Mouse (Mus musculus) liver, embryonic 14.5 days (tissue): ENCODE results near the gene Prr14l. TPM values are rescaled to one million over a fixed set of nuclear protein-coding genes. Genes with fewer than 3 reads are reported as not detected.
A peak's percentile ranks its signal among the peaks of the same experiment; 100 is the strongest.

Experiments used
- ATAC-seq: fragments of 200-750 bp; cut with Nextera tagmentation; 2 replicates; pipeline ENCODE4 v1.8.0; 2017; ENCODE audit warnings: moderate number of reproducible peaks, mild to moderate bottlenecking, moderate library complexity; ENCODE audit not compliant: insufficient read depth
- DNase-seq, 3 experiments: peaks; one replicate each; pipeline ENCODE4 v3.0.0-alpha.2; 2012 to 2013; ENCODE audit warnings: low read depth in 3 of 3, low spot score in 3 of 3
- H3K27ac ChIP-seq: fragments of 300-500 bp; sonication (generic); 2 replicates; pipeline ENCODE4 v1.5.1; 2014; ENCODE audit warnings: moderate library complexity, mild to moderate bottlenecking, control low read depth, inconsistent platforms
- H3K27me3 ChIP-seq: fragments of 300-500 bp; sonication (generic); 2 replicates; pipeline ENCODE4 v1.6.1; 2014; ENCODE audit warnings: mild to moderate bottlenecking, low read length, moderate library complexity; ENCODE audit not compliant: control insufficient read depth, insufficient read depth
- H3K36me3 ChIP-seq: fragments of 300-500 bp; sonication (generic); replicated peaks from 2 replicates; pipeline ENCODE4 v1.6.1; 2014; ENCODE audit warnings: low read depth; ENCODE audit not compliant: control insufficient read depth, insufficient read depth
- H3K4me1 ChIP-seq, 2 experiments: fragments of 200-500 bp in 1 of 2; fragments of 300-500 bp in 1 of 2; sonication (generic) in 1 of 2; replicated peaks; 2 replicates each; pipeline ENCODE4 v1.6.1; 2012 to 2014; ENCODE audit warnings: antibody characterized with exemption in 1 of 2, inconsistent platforms in 1 of 2, low read length in 1 of 2; ENCODE audit not compliant: control insufficient read depth in 2 of 2, insufficient read depth in 2 of 2
- H3K4me2 ChIP-seq: fragments of 300-500 bp; sonication (generic); 2 replicates; pipeline ENCODE4 v1.6.1; 2014; ENCODE audit warnings: low read depth, mild to moderate bottlenecking, control low read depth, moderate library complexity
- H3K4me3 ChIP-seq, 2 experiments: fragments of 200-500 bp in 1 of 2; fragments of 300-500 bp in 1 of 2; sonication (generic) in 1 of 2; 2 replicates each; pipeline ENCODE4 v1.5.1; 2012 to 2014; ENCODE audit warnings: low read depth in 2 of 2, low read length in 2 of 2, mild to moderate bottlenecking in 2 of 2, control low read depth in 1 of 2, inconsistent platforms in 1 of 2, moderate library complexity in 1 of 2; ENCODE audit not compliant: insufficient read depth in 1 of 2
- H3K9ac ChIP-seq: fragments of 300-500 bp; sonication (generic); replicated peaks from 2 replicates; pipeline ENCODE4 v1.6.1; 2014; ENCODE audit warnings: mild to moderate bottlenecking, control low read depth, moderate library complexity
- H3K9me3 ChIP-seq: fragments of 300-500 bp; sonication (generic); 2 replicates; pipeline ENCODE4 v1.6.1; 2016; ENCODE audit warnings: low read length, mixed read lengths; ENCODE audit not compliant: control insufficient read depth
- CTCF ChIP-seq: IDR thresholded peaks from 2 replicates; pipeline ENCODE4 v1.5.1; 2016; ENCODE audit warnings: antibody characterized with exemption, low read depth, control low read depth
- EP300 ChIP-seq: IDR thresholded peaks from 2 replicates; pipeline ENCODE4 v1.6.1; 2016; ENCODE audit warnings: antibody characterized with exemption, low read depth
- WGBS: fragments of 180-500 bp; shearing (Covaris S2); extraction: QIAGEN DNeasy Blood & Tissue Kit; methylation state at CpG from one replicate; pipeline ENCODE4 v1.1.7; 2014; ENCODE audit not compliant: insufficient replicate concordance; 5-methylcytosine and 5-hydroxymethylcytosine counted together
- polyA plus RNA-seq, 2 experiments: library from polyadenylated mRNA; depleted of rRNA in 1 of 2; stranded (reverse) in 1 of 2; unstranded in 1 of 2; fragments of >200 nt; fragmentation: Nextera tagmentation in 1 of 2; extraction: Ambion mirVana in 1 of 2; gene quantifications; 2 replicates each; pipeline versions ENCODE4 v1.2.1 to v1.2.3; 2012 to 2014

The Prr14l gene
- polyA plus RNA-seq, 2 experiments: 4.2 to 6.5 TPM

DNA sequence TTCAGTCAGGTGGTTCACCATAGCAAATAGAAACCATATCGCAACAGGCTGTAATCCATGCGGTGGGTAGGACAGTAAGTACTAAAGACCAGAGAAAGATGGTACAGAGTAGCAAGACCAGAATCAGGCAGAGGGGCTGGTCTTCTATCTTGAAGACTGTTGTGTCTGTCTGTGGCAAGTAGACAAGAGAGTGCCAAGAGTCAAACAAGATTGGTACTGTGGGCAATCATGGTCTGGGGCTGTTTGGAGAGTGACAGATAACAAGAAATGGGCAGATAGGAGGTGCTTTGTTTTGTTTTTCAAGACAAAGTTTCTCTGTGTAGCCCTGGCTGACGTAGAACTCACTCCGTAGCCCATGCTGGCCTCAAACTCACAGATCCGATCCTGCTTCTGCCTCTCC, 72.5 kb downstream of the Prr14l start:
- Histone ChIP-seq H3K4me2 (no peak overlapping the region), H3K9me3 (no peaks in the 10 kb centered on the region), H3K4me3 (no peak overlapping the region), H3K4me1 (peaks cover 7 to 8% of the 10 kb centered on the region in 2 experiments; a peak in 3 of 4 replicates), H3K27ac (no peak overlapping the region), H3K27me3 (no peaks in the 10 kb centered on the region), H3K36me3 (no peaks in the 10 kb centered on the region), H3K9ac (no peak overlapping the region)
- no peak for DNase-seq
- TF ChIP-seq EP300 (peak; percentile 3; the same call in 1 of the 2 replicates), CTCF (no peak)
- no peak for ATAC-seq
- WGBS: 45% methylated on average over 5 of the region's 5 CpGs

DNA sequence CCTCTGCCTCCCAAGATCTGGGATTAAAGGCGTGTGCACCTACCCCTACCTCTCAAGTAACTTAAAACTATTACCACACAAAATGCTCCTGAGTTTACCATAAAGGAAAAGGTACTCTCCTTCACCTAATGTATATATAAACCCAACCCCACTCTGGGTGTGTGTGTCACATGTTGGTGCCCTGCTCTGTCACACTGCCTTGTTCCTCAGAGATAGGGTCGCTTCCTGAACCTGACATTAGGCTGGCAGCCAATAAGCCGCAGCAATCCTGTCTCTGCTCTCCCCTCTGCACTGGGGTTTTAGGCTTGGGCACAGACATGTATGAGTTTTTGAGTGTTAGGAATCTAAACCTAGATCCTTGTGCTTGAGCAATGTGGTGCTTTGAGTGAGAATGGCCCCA, 75.9 kb downstream of the Prr14l start:
- ATAC-seq: no peak
- H3K4me3 ChIP-seq: no peak overlapping the region
- no peaks in the 10 kb centered on the region for H3K27me3 ChIP-seq
- TF ChIP-seq EP300 (no peak), CTCF (no peak)
- no peak overlapping the region for H3K4me2 ChIP-seq
- H3K9ac ChIP-seq: no peak overlapping the region
- peaks cover 0 to 5% of the 10 kb centered on the region in 2 experiments; a peak in 2 of 4 replicates for H3K4me1 ChIP-seq
- H3K36me3 ChIP-seq: no peaks in the 10 kb centered on the region
- no peak for DNase-seq
- H3K27ac ChIP-seq: no peak overlapping the region
- 60% methylated on average over 3 of the region's 3 CpGs for WGBS
- no peaks in the 10 kb centered on the region for H3K9me3 ChIP-seq

DNA sequence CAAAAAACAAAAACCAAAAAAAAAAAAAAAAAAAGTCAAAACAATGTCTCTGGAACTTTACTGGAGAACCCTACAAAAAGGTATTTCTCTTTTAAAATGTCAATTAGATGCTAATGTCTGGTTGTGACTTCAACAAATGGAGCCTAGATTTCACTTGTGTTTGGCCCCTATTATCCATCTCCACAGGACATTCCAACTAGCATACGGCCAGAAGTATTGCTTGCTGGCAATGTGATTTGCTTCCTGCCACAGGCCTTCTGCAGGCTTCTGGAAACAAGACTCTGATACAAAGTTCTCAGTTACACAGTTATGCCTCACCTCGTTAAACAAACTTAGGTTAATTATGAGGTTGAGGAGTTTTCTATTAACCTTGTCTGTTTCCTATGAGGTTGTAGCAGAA, 81.7 kb downstream of the Prr14l start:
- Histone ChIP-seq H3K27me3 (no peaks in the 10 kb centered on the region), H3K9ac (no peak overlapping the region), H3K36me3 (no peaks in the 10 kb centered on the region), H3K4me1 (no peaks in the 10 kb centered on the region), H3K27ac (no peak overlapping the region), H3K9me3 (no peaks in the 10 kb centered on the region), H3K4me2 (no peak overlapping the region), H3K4me3 (no peak overlapping the region)
- DNase-seq: no peak
- TF ChIP-seq CTCF: no peak
- no peak for TF ChIP-seq EP300
- 69% methylated on average over 2 of the region's 2 CpGs for WGBS
- ATAC-seq: no peak

DNA sequence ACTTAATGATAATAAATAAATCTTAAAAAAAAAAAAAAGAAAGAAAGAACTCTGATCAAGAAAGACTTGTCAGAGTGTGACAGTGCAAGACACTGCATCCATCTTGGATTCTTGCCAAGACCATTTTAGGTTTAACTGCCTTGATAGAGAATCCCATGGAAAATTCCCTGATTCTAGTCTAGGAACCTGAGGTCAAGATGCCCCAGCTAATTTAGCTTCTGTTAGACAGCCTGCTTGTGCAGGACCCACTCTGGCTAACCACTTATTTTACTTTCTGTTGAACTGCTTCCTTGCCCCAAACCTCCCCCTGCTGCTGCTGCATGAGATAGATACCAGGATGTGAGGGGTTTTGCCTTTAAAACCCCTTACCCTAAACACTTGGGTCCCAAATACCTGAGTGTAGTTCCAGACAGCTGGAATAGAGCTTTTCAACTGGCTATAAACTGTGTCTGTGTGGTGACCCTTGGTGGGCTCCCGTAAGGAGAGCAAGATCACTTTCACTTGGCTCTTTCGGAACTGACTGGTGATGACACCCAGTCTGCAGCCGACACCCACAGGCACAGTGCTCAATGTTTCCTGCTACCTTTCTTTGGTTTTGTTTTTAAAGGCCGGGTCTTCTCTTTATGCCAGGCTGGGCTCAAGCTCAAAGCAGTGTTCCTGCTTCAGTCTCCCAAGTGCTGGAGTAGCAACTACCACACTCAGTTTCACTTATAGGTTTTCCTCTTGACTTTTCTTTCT, 86.3 kb downstream of the Prr14l start:
- Histone ChIP-seq H3K27ac (no peak overlapping the region), H3K4me1 (peaks cover 0 to 9% of the 10 kb centered on the region in 2 experiments; a peak in 2 of 4 replicates), H3K36me3 (no peaks in the 10 kb centered on the region), H3K27me3 (no peaks in the 10 kb centered on the region), H3K4me2 (no peak overlapping the region), H3K9me3 (no peaks in the 10 kb centered on the region), H3K9ac (no peak overlapping the region), H3K4me3 (no peak overlapping the region)
- no peak for TF ChIP-seq EP300
- TF ChIP-seq CTCF: no peak
- WGBS: 77% methylated on average over 4 of the region's 4 CpGs
- no peak for DNase-seq
- no peak for ATAC-seq

DNA sequence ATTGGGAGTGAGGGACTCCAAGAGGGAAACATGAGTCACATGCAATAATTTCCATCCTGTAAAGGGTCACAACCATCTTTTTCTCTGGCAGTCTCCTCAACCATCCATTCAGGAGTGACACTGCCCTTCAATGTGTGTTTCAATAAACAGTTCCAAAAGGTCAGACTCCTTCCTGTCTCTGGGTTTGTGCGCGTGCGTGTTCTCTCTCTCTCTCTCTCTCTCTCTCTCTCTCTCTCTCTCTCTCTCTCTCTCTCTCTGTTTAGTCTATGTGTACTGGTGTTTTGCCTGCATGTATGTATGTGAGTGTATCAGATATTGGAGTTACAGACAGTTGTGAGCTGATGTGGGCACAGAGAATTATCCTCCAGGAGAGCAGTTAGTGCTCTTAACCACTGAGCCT, 87.1 kb downstream of the Prr14l start:
- no peak for DNase-seq
- no peak for ATAC-seq
- Histone ChIP-seq H3K36me3 (no peaks in the 10 kb centered on the region), H3K4me1 (peaks cover 0 to 10% of the 10 kb centered on the region in 2 experiments; a peak in 2 of 4 replicates), H3K27ac (no peak overlapping the region), H3K4me3 (no peak overlapping the region), H3K27me3 (no peaks in the 10 kb centered on the region), H3K9me3 (no peaks in the 10 kb centered on the region), H3K4me2 (no peak overlapping the region), H3K9ac (no peak overlapping the region)
- TF ChIP-seq CTCF (no peak), EP300 (no peak)
- WGBS: 84% methylated on average over 3 of the region's 3 CpGs
